ENCODE assay signal across 9 mouse cellular contexts in the genomic region with DNA sequence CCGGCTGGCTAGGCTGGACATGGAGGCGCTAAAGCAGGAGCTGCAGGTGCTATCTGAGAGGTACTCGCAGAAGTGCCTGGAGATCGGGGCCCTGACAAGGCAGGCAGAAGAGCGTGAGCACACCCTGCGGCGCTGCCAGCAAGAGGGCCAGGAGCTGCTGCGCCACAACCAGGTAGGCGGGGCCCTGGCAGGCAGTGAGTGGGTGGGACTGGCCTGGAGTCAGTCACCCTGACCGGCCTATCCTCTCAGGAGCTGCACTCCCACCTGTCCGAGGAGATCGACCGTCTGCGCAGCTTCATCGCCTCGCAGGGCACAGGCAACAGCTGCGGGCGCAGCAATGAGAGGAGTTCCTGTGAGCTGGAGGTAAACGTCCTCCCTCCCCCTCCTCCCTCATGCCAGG. TPM values are rescaled to one million over a fixed set of nuclear protein-coding genes. Genes with fewer than 3 reads are reported as not detected.
DNase-seq lines count a peak whose midpoint lies in the region; ATAC-seq and TF ChIP-seq lines count a peak whose summit lies in the region.
"Had no signal": no experiment of that assay in that cellular context is flagged by ENCODE, and none has a peak within 500 bp of the region (broad histone marks: within the 10 kb centered on the region; RNA-seq: fewer than 3 reads in every experiment).

No protein-coding gene starts in this region.

- TF ChIP-seq CTCF in layer of hippocampus, adult 2 months (conservative IDR thresholded peaks at IDR 0.05), result no peak

- ATAC-seq in erythroblast, adult 5-6 weeks (replicated peaks; ENCODE audit: low FRiP score, poor library complexity, severe bottlenecking), result no peak

- no peak overlapping the region for H3K4me3 ChIP-seq in layer of hippocampus, adult 2 months

- DNase-seq in heart, postnatal 10 days, result peak; percentile 35 to 41
- DNase-seq in heart, adult 8-10 months (ENCODE audit: low spot score), result no peak
- peak; percentile 80 for DNase-seq in adrenal gland, postnatal 25 days
- DNase-seq in kidney, adult 9 months, result peak; percentile 76
- peak; percentile 44 to 65 for DNase-seq in lung, postnatal 4 days
- DNase-seq in layer of hippocampus, adult 2 months (ENCODE audit: low spot score in 2 of 2), result no peak
- no peak for DNase-seq in urinary bladder, postnatal 4 days (ENCODE audit: low spot score in 2 of 2)

- H3K27ac ChIP-seq in layer of hippocampus, adult 2 months, result no peak overlapping the region

- intact Hi-C loops in heart, postnatal 10 days (cut with DNase I), result no loop called here

RNA-seq across cellular contexts. Expression of a gene that starts 26.2 kb away (rescaled TPM):
- 100 to 1,000 TPM; 208 to 227 TPM for total RNA-seq in heart, postnatal 10 days (2021)
- 10 to 100 TPM; 64.1 to 92.7 (median 77.5) TPM for total RNA-seq in heart, adult 8-10 months (2022)
- 159 and 217 TPM in 2 replicates for total RNA-seq in adrenal gland, postnatal 25 days (2021)
- total RNA-seq in erythroblast, adult 5-6 weeks (2015; ENCODE audit: low replicate concordance), result 6.5 and 8.6 TPM in 2 replicates
- total RNA-seq in erythroblast, adult 5-6 weeks (2017; ENCODE audit: low replicate concordance), result 8.2 and 20.5 TPM in 2 replicates
- total RNA-seq in layer of hippocampus, adult 2 months (2021), result 10 to 100 TPM; 86.3 to 89.0 TPM

RNA-seq across cellular contexts. Expression of a gene that starts 39.6 kb away (rescaled TPM):
- total RNA-seq in heart, postnatal 10 days (2021), result not detected
- not detected for total RNA-seq in heart, adult 8-10 months (2022)
- total RNA-seq in adrenal gland, postnatal 25 days (2021), result 0.39 TPM in 1 of 2 replicates, not detected in the other
- total RNA-seq in erythroblast, adult 5-6 weeks (2015; ENCODE audit: low replicate concordance), result not detected in 2 replicates
- total RNA-seq in erythroblast, adult 5-6 weeks (2017; ENCODE audit: low replicate concordance), result not detected in 2 replicates
- under 1 TPM in 1 of 2 experiments, not detected in 1; 0.39 TPM for total RNA-seq in layer of hippocampus, adult 2 months (2021)
- total RNA-seq: neutrophil, adult 5-6 weeks had no signal

RNA-seq across cellular contexts. Expression of a gene that starts 54.5 kb away (rescaled TPM):
- 10 to 100 TPM; 49.2 to 58.0 TPM for total RNA-seq in heart, postnatal 10 days (2021)
- total RNA-seq in heart, adult 8-10 months (2022), result 10 to 100 TPM; 30.2 to 31.3 (median 31.0) TPM
- 113 and 114 TPM in 2 replicates for total RNA-seq in adrenal gland, postnatal 25 days (2021)
- 42.6 and 43.6 TPM in 2 replicates for total RNA-seq in erythroblast, adult 5-6 weeks (2015; ENCODE audit: low replicate concordance)
- total RNA-seq in erythroblast, adult 5-6 weeks (2017; ENCODE audit: low replicate concordance), result 16.3 and 20.9 TPM in 2 replicates
- total RNA-seq in layer of hippocampus, adult 2 months (2021), result 10 to 100 TPM; 10.0 to 13.4 TPM

Comparison
In these comparisons a context has a peak if more than half of its experiments do, and no peak if none do; other contexts are left out.
1. DNase-seq: peak in heart, postnatal 10 days (2 of 2), adrenal gland, postnatal 25 days (single experiment), kidney, adult 9 months (single experiment) and lung, postnatal 4 days (2 of 2); none in heart, adult 8-10 months (single experiment), layer of hippocampus, adult 2 months (0 of 2) and urinary bladder, postnatal 4 days (0 of 2).